Mouse (Mus musculus): ENCODE data around the gene 2810006K23Rik. TPM values are rescaled to one million over a fixed set of nuclear protein-coding genes. Genes with fewer than 3 reads are reported as not detected.
A peak's percentile ranks its signal among the peaks of the same experiment; 100 is the strongest.

2810006K23Rik gene
- total and polyA plus RNA-seq, 3 experiments: 7.6 to 13.3 TPM; not detected in 1

- Histone ChIP-seq H3K9me3 (replicated peaks; ENCODE audit: insufficient read depth, low read length) (no peaks in the 10 kb centered on the region), H3K27ac (ENCODE audit: control insufficient read depth, low read depth, low read length) (no peak overlapping the region), H3K27me3 (ENCODE audit: control insufficient read depth in 1 of 2, insufficient read depth in 2 of 2, low read length in 2 of 2) (no peaks in the 10 kb centered on the region), H3K4me1 (ENCODE audit: control insufficient read depth in 1 of 2, insufficient read depth in 2 of 2, low read length in 2 of 2) (peaks cover 0 to 7% of the 10 kb centered on the region in 2 experiments; a peak in 2 of 4 replicates), H3K36me3 (ENCODE audit: control insufficient read depth in 1 of 2, insufficient read depth in 2 of 2, low read length in 2 of 2) (peaks cover 6 to 12% of the 10 kb centered on the region in 2 experiments), H3K9ac (ENCODE audit: control insufficient read depth, low read depth, low read length, poor library complexity, severe bottlenecking) (no peak overlapping the region), H3K4me3 (ENCODE audit: control insufficient read depth in 1 of 2, insufficient read depth in 1 of 2, low read depth in 2 of 2, low read length in 2 of 2) (no peak overlapping the region), H3K79me2 (ENCODE audit: control insufficient read depth, insufficient read depth, low read length, poor library complexity) (no peaks in the 10 kb centered on the region)
- DNase-seq (ENCODE audit: low read depth, low spot score): no peak
- TF ChIP-seq GATA1 (IDR thresholded peaks at IDR 0.05; ENCODE audit: low read depth, low read length) (no peak), E2F4 (IDR thresholded peaks at IDR 0.05; ENCODE audit: borderline replicate concordance, low read depth, low read length) (no peak), MXI1 (IDR thresholded peaks at IDR 0.05; ENCODE audit: low read depth, low read length) (no peak), KAT2A (conservative IDR thresholded peaks at IDR 0.05; ENCODE audit: low read depth, low read length) (no peak), ZNF384 (IDR thresholded peaks at IDR 0.05; ENCODE audit: low read depth, low read length) (no peak), NELFE (IDR thresholded peaks at IDR 0.05; ENCODE audit: low read depth, low read length) (no peak), ZMIZ1 (IDR thresholded peaks at IDR 0.05; ENCODE audit: low read depth, low read length) (no peak), TAL1 (IDR thresholded peaks at IDR 0.05; ENCODE audit: low read length) (no peak), ZKSCAN1 (IDR thresholded peaks at IDR 0.05; ENCODE audit: low read depth, low read length) (no peak), MYC (IDR thresholded peaks at IDR 0.05; ENCODE audit: low read depth, low read length) (no peak), CHD2 (IDR thresholded peaks at IDR 0.05; ENCODE audit: low read length) (no peak), POLR2A (IDR thresholded peaks at IDR 0.05; ENCODE audit: control insufficient read depth in 1 of 2, insufficient read depth in 1 of 2, low read depth in 1 of 2, low read length in 2 of 2, poor library complexity in 1 of 2) (no peak), NRF1 (IDR thresholded peaks at IDR 0.05; ENCODE audit: insufficient read depth, low read depth, low read length, poor library complexity, severe bottlenecking) (no peak), SMC3 (IDR thresholded peaks at IDR 0.05; ENCODE audit: low read depth, low read length) (no peak), TCF12 (IDR thresholded peaks at IDR 0.05; ENCODE audit: low read depth, low read length) (no peak), ELF1 (IDR thresholded peaks at IDR 0.05; ENCODE audit: low read depth, low read length) (no peak), UBTF (IDR thresholded peaks at IDR 0.05; ENCODE audit: borderline replicate concordance, insufficient read depth, low read depth, low read length) (no peak)
Measured at GRCm38 (mm10) chr5:124317648-124318047, 10.2 kb upstream of the 2810006K23Rik start.

GRCm38 (mm10) chr5:124326829-124327228, 1.1 kb upstream of the 2810006K23Rik start:
- no peak for DNase-seq (ENCODE audit: low read depth, low spot score)
- peaks cover 4 to 9% of the 10 kb centered on the region in 2 experiments for H3K4me1 ChIP-seq (ENCODE audit: control insufficient read depth in 1 of 2, insufficient read depth in 2 of 2, low read length in 2 of 2)
- peak overlapping the region; percentile 84 to 89 for H3K4me3 ChIP-seq (ENCODE audit: control insufficient read depth in 1 of 2, insufficient read depth in 1 of 2, low read depth in 2 of 2, low read length in 2 of 2)
- no peaks in the 10 kb centered on the region for H3K27me3 ChIP-seq (ENCODE audit: control insufficient read depth in 1 of 2, insufficient read depth in 2 of 2, low read length in 2 of 2)
- H3K27ac ChIP-seq (ENCODE audit: control insufficient read depth, low read depth, low read length): peak overlapping the region; percentile 57
- TF ChIP-seq USF1 (IDR thresholded peaks at IDR 0.05; ENCODE audit: low read depth, low read length): no peak
- 0 out of 2 replicates have a peak, but pooled peaks have one; percentile 2 for TF ChIP-seq GATA1 (IDR thresholded peaks at IDR 0.05; ENCODE audit: low read depth, low read length)
- H3K36me3 ChIP-seq (ENCODE audit: control insufficient read depth in 1 of 2, insufficient read depth in 2 of 2, low read length in 2 of 2): peaks cover 0 to 17% of the 10 kb centered on the region in 2 experiments; a peak in 3 of 4 replicates
- peaks cover 13% of the 10 kb centered on the region for H3K79me2 ChIP-seq (ENCODE audit: control insufficient read depth, insufficient read depth, low read length, poor library complexity)
- peak overlapping the region; percentile 62 for H3K9ac ChIP-seq (ENCODE audit: control insufficient read depth, low read depth, low read length, poor library complexity, severe bottlenecking)
- H3K9me3 ChIP-seq (replicated peaks; ENCODE audit: insufficient read depth, low read length): no peaks in the 10 kb centered on the region

Data from MEL (cell line).